Mouse (Mus musculus) embryonic facial prominence, embryonic 13.5 days (tissue): Measurements from ENCODE around the gene Sec23b. TPM values are rescaled to one million over a fixed set of nuclear protein-coding genes. Genes with fewer than 3 reads are reported as not detected.

Experiments used
- ATAC-seq: fragments of 200-750 bp; cut with Nextera tagmentation; 2 replicates; pipeline ENCODE4 v1.8.0; 2017; ENCODE audit warnings: low read depth; ENCODE audit not compliant: insufficient number of reproducible peaks, insufficient read depth, low FRiP score, low TSS enrichment
- H3K27ac ChIP-seq: fragments of 300-500 bp; sonication (generic); 2 replicates; pipeline ENCODE4 v1.5.1; 2015; ENCODE audit warnings: moderate library complexity, mild to moderate bottlenecking, inconsistent platforms
- H3K27me3 ChIP-seq: fragments of 300-500 bp; sonication (generic); 2 replicates; pipeline ENCODE4 v1.6.1; 2015; ENCODE audit warnings: mild to moderate bottlenecking, inconsistent platforms
- H3K36me3 ChIP-seq: fragments of 300-500 bp; sonication (generic); 2 replicates; pipeline ENCODE4 v1.6.1; 2015; ENCODE audit warnings: mild to moderate bottlenecking, inconsistent platforms
- H3K4me1 ChIP-seq: fragments of 300-500 bp; sonication (generic); 2 replicates; pipeline ENCODE4 v1.6.1; 2015; ENCODE audit warnings: inconsistent platforms
- H3K4me2 ChIP-seq: fragments of 300-500 bp; sonication (generic); 2 replicates; pipeline ENCODE4 v1.6.1; 2015; ENCODE audit warnings: moderate library complexity, mild to moderate bottlenecking, inconsistent platforms
- H3K4me3 ChIP-seq: fragments of 300-500 bp; sonication (generic); 2 replicates; pipeline ENCODE4 v1.5.1; 2015; ENCODE audit warnings: mild to moderate bottlenecking, inconsistent platforms
- H3K9ac ChIP-seq: fragments of 300-500 bp; sonication (generic); 2 replicates; pipeline ENCODE4 v1.6.1; 2015; ENCODE audit warnings: mild to moderate bottlenecking, inconsistent platforms
- H3K9me3 ChIP-seq: fragments of 300-500 bp; sonication (generic); 2 replicates; pipeline ENCODE4 v1.6.1; 2016; ENCODE audit warnings: inconsistent platforms
- WGBS: fragments of 180-500 bp; shearing (Covaris S2); methylation state at CpG from one replicate; pipeline ENCODE4 v1.1.7; 2015; ENCODE audit warnings: mixed read lengths; 5-methylcytosine and 5-hydroxymethylcytosine counted together
- polyA plus RNA-seq: library from polyadenylated mRNA; unstranded; fragments of >200 nt; fragmentation: Nextera tagmentation; extraction: Ambion mirVana; gene quantifications from 2 replicates; pipeline ENCODE4 v1.2.1, GENCODE M21; 2015

The Sec23b gene
- 81.0 and 83.3 TPM in 2 replicates for polyA plus RNA-seq

DNA sequence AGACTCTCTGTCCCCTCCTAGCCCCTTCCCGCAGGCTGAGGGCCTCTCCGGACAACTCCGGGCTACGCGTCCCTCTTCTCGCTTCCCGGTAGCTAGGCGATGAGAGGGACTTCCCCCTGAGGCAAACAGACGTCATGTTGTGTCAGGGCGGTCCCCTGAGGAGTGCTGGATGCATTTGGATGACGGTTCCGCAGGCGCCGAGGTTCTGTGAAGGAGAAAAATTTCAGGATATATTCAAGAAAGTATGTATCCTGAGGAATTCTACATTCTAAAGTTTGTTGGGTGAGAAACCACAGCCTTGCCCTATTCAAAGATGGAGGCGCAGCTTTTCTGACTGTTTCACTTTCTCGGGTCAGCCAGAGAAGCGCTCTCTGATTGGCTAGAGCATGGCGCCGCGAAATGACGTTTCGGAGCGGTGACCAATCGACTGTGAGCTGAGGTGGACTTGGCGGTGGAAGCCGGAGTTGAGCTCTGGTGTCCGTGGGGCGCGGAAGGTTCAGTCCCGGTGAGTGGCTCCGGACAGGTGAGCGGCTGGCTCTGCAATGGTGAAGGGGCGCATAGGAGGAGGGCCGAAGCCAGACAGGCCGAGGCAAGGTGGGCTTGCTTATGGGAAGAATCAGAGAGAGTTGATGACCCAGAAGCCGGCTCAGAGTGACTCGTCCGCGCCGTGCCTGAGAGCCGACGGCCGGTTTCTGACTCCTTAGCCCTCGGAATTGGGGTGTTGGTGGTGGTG lies at the start of gene Sec23b:
TSS of gene Sec23b (plus strand) at position 410 of the 733 bp plus-strand sequence.
- under 1% methylated on average over 44 of the region's 44 CpGs for WGBS
- H3K27me3 ChIP-seq, result no peaks in the 10 kb centered on the region

GRCm38 (mm10) chr2:144514619-144515018 lies 41.4 kb upstream of the Sec23b start:
- no peak overlapping the region for H3K27ac ChIP-seq
- no peaks in the 10 kb centered on the region for H3K36me3 ChIP-seq
- no peaks in the 10 kb centered on the region for H3K9me3 ChIP-seq
- ATAC-seq, result no peak
- H3K4me3 ChIP-seq, result no peak overlapping the region
- no peaks in the 10 kb centered on the region for H3K4me1 ChIP-seq
- no peaks in the 10 kb centered on the region for H3K27me3 ChIP-seq
- H3K9ac ChIP-seq, result no peak overlapping the region
- 82% methylated on average over 3 of the region's 3 CpGs for WGBS
- no peak overlapping the region for H3K4me2 ChIP-seq

More for the DNA sequence above, at the start of gene Sec23b:
- peak within 1 kb of the TSS; percentile 75 for H3K4me2 ChIP-seq
- peak within 1 kb of the TSS; percentile 88 for H3K9ac ChIP-seq
- H3K27ac ChIP-seq, result peak within 1 kb of the TSS; percentile 96
- peak within 1 kb of the TSS; percentile 80 for H3K4me3 ChIP-seq
- no peaks in the 10 kb centered on the region for H3K9me3 ChIP-seq
- H3K4me1 ChIP-seq, result peaks cover 13% of the 10 kb centered on the region
- H3K36me3 ChIP-seq, result peaks cover 19% of the 10 kb centered on the region
- ATAC-seq, result peak; percentile 96

- Histone ChIP-seq H3K9me3 (no peaks in the 10 kb centered on the region), H3K27ac (no peak overlapping the region), H3K4me2 (no peak overlapping the region), H3K36me3 (no peaks in the 10 kb centered on the region), H3K9ac (no peak overlapping the region), H3K27me3 (no peaks in the 10 kb centered on the region), H3K4me1 (no peaks in the 10 kb centered on the region), H3K4me3 (no peak overlapping the region)
- ATAC-seq, result no peak
- 83% methylated on average over 3 of the region's 3 CpGs for WGBS
Observed at GRCm38 (mm10) chr2:144519772-144520171, 36.3 kb upstream of the Sec23b start.

DNA sequence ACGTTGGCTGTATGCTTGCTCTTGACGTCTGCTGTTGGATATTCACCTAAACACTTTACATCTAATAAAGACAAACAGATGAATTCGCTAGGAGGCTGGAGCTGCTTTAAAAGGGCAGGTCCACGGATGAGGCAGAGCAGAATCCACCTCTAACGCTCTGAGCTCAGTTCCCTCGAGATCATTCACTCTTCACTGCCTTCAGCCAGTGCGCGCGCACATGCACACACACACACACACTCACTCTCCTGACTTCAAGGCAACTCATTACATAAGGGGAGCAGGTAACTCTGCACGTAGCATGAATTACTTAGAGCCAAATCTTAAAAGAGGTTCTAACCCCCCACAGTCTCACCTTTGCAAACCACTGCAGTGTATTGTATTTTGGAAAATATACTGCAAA lies 30.2 kb upstream of the Sec23b start:
- no peak overlapping the region for H3K27ac ChIP-seq
- 55% methylated on average over 10 of the region's 10 CpGs for WGBS
- H3K9ac ChIP-seq, result no peak overlapping the region
- H3K36me3 ChIP-seq, result peaks cover 4% of the 10 kb centered on the region
- no peak overlapping the region for H3K4me3 ChIP-seq
- no peak for ATAC-seq
- H3K4me2 ChIP-seq, result no peak overlapping the region
- no peaks in the 10 kb centered on the region for H3K9me3 ChIP-seq
- H3K27me3 ChIP-seq, result peaks cover 14% of the 10 kb centered on the region
- peaks cover 15% of the 10 kb centered on the region for H3K4me1 ChIP-seq

DNA sequence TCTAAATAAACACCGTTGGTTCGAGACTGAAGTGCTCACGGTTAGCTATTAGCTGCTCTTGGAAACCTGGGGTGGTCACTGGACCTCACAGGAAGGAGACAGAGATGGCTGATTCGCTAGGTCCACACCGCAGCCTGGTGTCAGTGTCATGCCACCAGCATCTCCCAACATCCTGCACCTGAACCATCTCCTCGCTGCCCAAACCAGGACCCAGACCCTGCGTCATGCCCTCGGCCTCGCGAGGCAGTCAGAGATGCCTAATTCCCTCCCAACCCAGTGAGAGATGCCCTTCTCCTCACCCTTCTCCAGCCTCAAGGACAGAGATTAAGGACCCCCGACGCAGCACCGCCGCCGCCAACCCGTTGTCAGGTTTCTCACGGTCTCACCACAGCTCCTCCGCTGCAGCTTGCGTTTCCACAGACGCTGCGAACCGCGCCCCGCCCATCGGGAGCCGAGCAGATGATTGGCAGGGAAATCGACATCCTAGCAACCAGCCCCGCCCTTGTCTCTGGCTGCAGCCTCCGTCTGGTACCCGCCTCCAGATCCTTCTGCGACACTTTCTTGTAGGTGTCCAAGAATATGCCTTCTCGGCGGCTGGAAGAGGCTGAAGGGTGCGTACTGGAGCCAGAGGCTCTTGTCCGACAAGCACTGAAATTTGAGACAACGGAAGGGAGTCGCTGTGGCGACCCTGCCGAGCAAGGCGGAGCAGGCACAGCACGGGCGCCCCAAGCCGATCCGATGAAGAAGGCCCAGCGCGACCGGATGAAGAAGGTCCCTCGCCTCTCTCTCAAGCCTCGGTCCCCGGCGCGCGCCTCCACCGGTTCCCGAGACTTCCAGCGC lies 28.8 kb upstream of the Sec23b start, which contains the start of the genes Dzank1 and Polr3f:
TSS of gene Dzank1 (minus strand) at position 434 of the 840 bp plus-strand sequence.
TSS of gene Polr3f (plus strand) at position 738 of the 840 bp plus-strand sequence.
- H3K9ac ChIP-seq, result peak within 1 kb of the TSS; percentile 88
- peak within 1 kb of the TSS; percentile 92 for H3K27ac ChIP-seq
- 1% methylated on average over 56 of the region's 56 CpGs for WGBS
- peaks cover 14% of the 10 kb centered on the region for H3K27me3 ChIP-seq
- H3K36me3 ChIP-seq, result peaks cover 11% of the 10 kb centered on the region
- peak within 1 kb of the TSS; percentile 85 for H3K4me3 ChIP-seq
- no peaks in the 10 kb centered on the region for H3K9me3 ChIP-seq
- H3K4me1 ChIP-seq, result peaks cover 15% of the 10 kb centered on the region
- H3K4me2 ChIP-seq, result peak within 1 kb of the TSS; percentile 89
- peak; percentile 97 for ATAC-seq

- Histone ChIP-seq H3K27ac (peak overlapping the region; percentile 92), H3K36me3 (peaks cover 15% of the 10 kb centered on the region), H3K4me3 (peak overlapping the region; percentile 85), H3K4me2 (peak overlapping the region; percentile 89), H3K9me3 (no peaks in the 10 kb centered on the region), H3K9ac (peak overlapping the region; percentile 88), H3K4me1 (peaks cover 15% of the 10 kb centered on the region), H3K27me3 (peaks cover 14% of the 10 kb centered on the region)
- no peak; the same call in 1 of the 2 replicates for ATAC-seq
- WGBS, result 0% methylated on average over 25 of the region's 25 CpGs
Observed at GRCm38 (mm10) chr2:144527821-144528174, 28.2 kb upstream of the Sec23b start.

DNA sequence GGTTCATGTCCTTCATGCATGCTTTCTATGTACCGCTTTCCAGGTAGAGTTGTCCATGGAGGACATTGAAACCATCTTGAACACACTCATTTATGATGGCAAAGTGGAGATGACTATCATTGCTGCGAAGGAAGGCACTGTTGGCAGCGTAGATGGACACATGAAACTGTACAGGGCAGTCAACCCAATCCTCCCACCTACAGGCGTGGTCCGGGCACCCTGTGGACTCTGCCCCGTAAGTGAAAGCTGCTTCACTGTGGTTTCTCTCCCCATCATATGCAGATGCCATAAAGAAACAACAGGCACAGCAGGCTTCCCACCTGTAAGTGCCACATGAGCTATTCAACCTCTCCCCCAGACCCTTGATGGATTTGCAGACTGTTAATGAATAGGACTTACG lies 18.9 kb upstream of the Sec23b start:
- Histone ChIP-seq H3K4me2 (no peak overlapping the region), H3K4me3 (no peak overlapping the region), H3K36me3 (peaks cover 90% of the 10 kb centered on the region), H3K9me3 (no peaks in the 10 kb centered on the region), H3K27ac (no peak overlapping the region), H3K27me3 (no peaks in the 10 kb centered on the region), H3K4me1 (no peaks in the 10 kb centered on the region), H3K9ac (no peak overlapping the region)
- WGBS, result 95% methylated on average over 7 of the region's 7 CpGs
- no peak for ATAC-seq

- Histone ChIP-seq H3K4me3 (no peak overlapping the region), H3K4me1 (no peaks in the 10 kb centered on the region), H3K9me3 (no peaks in the 10 kb centered on the region), H3K27ac (no peak overlapping the region), H3K36me3 (peaks cover 84% of the 10 kb centered on the region), H3K4me2 (no peak overlapping the region), H3K27me3 (no peaks in the 10 kb centered on the region), H3K9ac (no peak overlapping the region)
- ATAC-seq, result no peak
- 84% methylated on average over 4 of the region's 4 CpGs for whole genome bisulfite sequencing
Observed at GRCm38 (mm10) chr2:144541246-144541645, 14.8 kb upstream of the Sec23b start.

GRCm38 (mm10) chr2:144543670-144544069 lies 12.4 kb upstream of the Sec23b start:
- ATAC-seq, result no peak
- H3K36me3 ChIP-seq, result peaks cover 77% of the 10 kb centered on the region
- H3K27ac ChIP-seq, result no peak overlapping the region
- 91% methylated on average over 6 of the region's 6 CpGs for WGBS
- H3K4me2 ChIP-seq, result no peak overlapping the region
- no peaks in the 10 kb centered on the region for H3K9me3 ChIP-seq
- no peaks in the 10 kb centered on the region for H3K4me1 ChIP-seq
- no peak overlapping the region for H3K4me3 ChIP-seq
- no peaks in the 10 kb centered on the region for H3K27me3 ChIP-seq
- H3K9ac ChIP-seq, result no peak overlapping the region

- WGBS, result 73% methylated on average over 6 of the region's 6 CpGs
Observed at GRCm38 (mm10) chr2:144544630-144545029, 11.4 kb upstream of the Sec23b start.

GRCm38 (mm10) chr2:144545061-144545460 lies 11.0 kb upstream of the Sec23b start:
- no peak overlapping the region for H3K4me3 ChIP-seq
- no peak overlapping the region for H3K9ac ChIP-seq
- no peak for ATAC-seq
- no peaks in the 10 kb centered on the region for H3K9me3 ChIP-seq
- WGBS, result 93% methylated on average over 2 of the region's 2 CpGs
- H3K4me2 ChIP-seq, result no peak overlapping the region
- H3K36me3 ChIP-seq, result peaks cover 63% of the 10 kb centered on the region
- H3K27me3 ChIP-seq, result no peaks in the 10 kb centered on the region
- H3K4me1 ChIP-seq, result peaks cover 5% of the 10 kb centered on the region; the same call in 1 of the 2 replicates
- H3K27ac ChIP-seq, result no peak overlapping the region

More at GRCm38 (mm10) chr2:144544630-144545029, 11.4 kb upstream of the Sec23b start:
- Histone ChIP-seq H3K9ac (no peak overlapping the region), H3K4me2 (no peak overlapping the region), H3K4me3 (no peak overlapping the region), H3K9me3 (no peaks in the 10 kb centered on the region), H3K4me1 (peaks cover 5% of the 10 kb centered on the region; the same call in 1 of the 2 replicates), H3K27ac (no peak overlapping the region), H3K27me3 (no peaks in the 10 kb centered on the region), H3K36me3 (peaks cover 68% of the 10 kb centered on the region)
- ATAC-seq, result no peak
